Mouse (Mus musculus) lung, adult 18-20 months (tissue): ENCODE data around the gene Siae.

Experiments used
- DNase-seq, 2 experiments: peaks; one replicate each; pipeline ENCODE4 v3.0.0; 2022; ENCODE audit warnings: mixed read lengths in 2 of 2

The Siae gene

GRCm38 (mm10) chr9:37554838-37555748, at the start of gene Siae:
Gene Siae, plus strand, starts transcription at chr9:37555698.
- DNase-seq: no peak

- no peak for DNase-seq
Measured at GRCm38 (mm10) chr9:37506023-37506422, 49.5 kb upstream of the Siae start.

GRCm38 (mm10) chr9:37512097-37512496, 43.4 kb upstream of the Siae start:
- no peak for DNase-seq

- DNase-seq: no peak
Measured at GRCm38 (mm10) chr9:37514456-37514855, 41.0 kb upstream of the Siae start.

- DNase-seq: no peak
Measured at GRCm38 (mm10) chr9:37517467-37517866, 38.0 kb upstream of the Siae start.

- DNase-seq: no peak
Measured at GRCm38 (mm10) chr9:37518991-37519390, 36.5 kb upstream of the Siae start.

- DNase-seq: no peak
Measured at GRCm38 (mm10) chr9:37519995-37520394, 35.5 kb upstream of the Siae start.

- DNase-seq: no peak
Measured at GRCm38 (mm10) chr9:37525461-37525860, 30.0 kb upstream of the Siae start.

GRCm38 (mm10) chr9:37526443-37527395, 28.8 kb upstream of the Siae start:
- peak; percentile 84 to 86 for DNase-seq

GRCm38 (mm10) chr9:37527396-37528224, 27.9 kb upstream of the Siae start, which contains the start of gene Esam:
Gene Esam, plus strand, starts transcription at chr9:37528078.
- peak; percentile 92 to 95 for DNase-seq

GRCm38 (mm10) chr9:37528225-37528970, 27.1 kb upstream of the Siae start:
- peak; percentile 54 to 80 for DNase-seq

- peak; percentile 87 to 91 for DNase-seq
Measured at GRCm38 (mm10) chr9:37530031-37530887, 25.2 kb upstream of the Siae start.

GRCm38 (mm10) chr9:37530888-37531705, 24.4 kb upstream of the Siae start:
- DNase-seq: peak; percentile 79 to 87

GRCm38 (mm10) chr9:37536851-37537250, 18.6 kb upstream of the Siae start:
- no peak for DNase-seq

GRCm38 (mm10) chr9:37537658-37538250, 17.7 kb upstream of the Siae start:
- DNase-seq: no peak

GRCm38 (mm10) chr9:37539170-37540025, 16.1 kb upstream of the Siae start, which contains the start of gene Vsig2:
Gene Vsig2, plus strand, starts transcription at chr9:37539255.
- no peak for DNase-seq

GRCm38 (mm10) chr9:37540226-37540625, 15.3 kb upstream of the Siae start:
- DNase-seq: no peak
